Mouse (Mus musculus) pancreas, adult 10 weeks (tissue): ENCODE results near the gene Nucb2. TPM values are rescaled to one million over a fixed set of nuclear protein-coding genes. Genes with fewer than 3 reads are reported as not detected.

Source experiments
- polyA plus RNA-seq: library from polyadenylated mRNA; stranded (reverse); fragments of 350-450 nt; fragmentation: Illumina TruSeq; extraction: RNeasy Lipid Tissue Mini Kit (QIAGEN cat#74804); gene quantifications from one replicate; pipeline ENCODE4 v1.2.3, GENCODE M21; 2015; ENCODE audit warnings: low read depth, low replicate concordance; ENCODE audit not compliant: insufficient read depth

Nucb2 gene
- polyA plus RNA-seq: 94.8 TPM

GRCm38 (mm10) chr7:116503879-116504817 lies at the start of gene Nucb2:
TSS of gene Nucb2 (plus strand) at chr7:116504369.

Other genes with a start within 250 kb of the Nucb2 start
- gene Plekha7, start 196.0 kb upstream of the Nucb2 start, polyA plus RNA-seq: 4.1 TPM
- gene Rps13, start 170.2 kb upstream of the Nucb2 start, polyA plus RNA-seq: 436 TPM
- gene Pik3c2a, start 60.9 kb upstream of the Nucb2 start, polyA plus RNA-seq: 10.6 TPM